Mouse (Mus musculus) adrenal gland (tissue): ENCODE data around the gene Ctsk.
"Not testable (repeated sequence)": the region's sequence is repeated elsewhere in the genome, so short reads cannot be mapped to it uniquely, and the experiment has no call there.

Experiments used
- intact Hi-C: fragments of 180-260 bp; cut with DNase I; formaldehyde crosslinking; loops from one replicate; pipeline ENCODE4 v1.15.1; 2025

The Ctsk gene

DNA sequence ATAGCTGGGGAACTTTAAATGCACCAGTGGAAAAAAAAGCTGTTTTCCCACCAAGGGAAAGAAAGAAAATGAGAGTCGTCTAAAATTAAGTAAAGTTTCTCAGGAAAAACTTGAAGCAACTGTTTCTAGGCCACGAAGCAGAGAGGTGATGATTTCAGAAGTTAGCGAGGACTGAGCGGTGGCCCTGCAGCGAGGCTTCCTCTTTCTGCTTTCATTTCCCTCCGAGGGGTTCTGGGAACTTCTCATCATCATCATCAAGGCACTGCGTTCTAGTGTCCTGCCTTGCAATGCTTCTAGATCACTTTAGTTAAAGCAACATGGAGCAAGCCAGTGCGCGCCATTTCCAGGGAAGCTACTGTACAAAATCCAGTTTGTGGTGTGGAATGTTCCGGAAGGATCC, 22.1 kb downstream of the Ctsk start:
- intact Hi-C loops: no loop called here

DNA sequence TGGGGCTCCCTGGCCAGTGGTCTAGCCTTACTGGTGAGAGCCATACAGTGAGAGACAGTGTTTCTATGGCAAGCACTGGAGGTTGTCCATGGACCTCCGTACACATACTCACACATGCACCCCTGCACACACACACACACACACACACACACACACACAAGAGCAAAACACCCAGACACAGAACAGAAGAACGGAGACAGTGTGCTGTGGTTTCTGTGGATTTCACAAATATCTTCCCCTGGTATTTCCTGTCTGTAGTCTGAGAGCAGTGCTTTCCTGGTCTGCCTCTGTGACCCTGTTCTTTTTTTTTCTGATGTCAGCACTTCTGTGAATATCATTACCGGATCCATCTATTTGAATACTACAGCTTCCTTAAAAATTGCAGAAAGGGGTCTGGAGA, 24.6 kb downstream of the Ctsk start:
- intact Hi-C loops: no loop called here

DNA sequence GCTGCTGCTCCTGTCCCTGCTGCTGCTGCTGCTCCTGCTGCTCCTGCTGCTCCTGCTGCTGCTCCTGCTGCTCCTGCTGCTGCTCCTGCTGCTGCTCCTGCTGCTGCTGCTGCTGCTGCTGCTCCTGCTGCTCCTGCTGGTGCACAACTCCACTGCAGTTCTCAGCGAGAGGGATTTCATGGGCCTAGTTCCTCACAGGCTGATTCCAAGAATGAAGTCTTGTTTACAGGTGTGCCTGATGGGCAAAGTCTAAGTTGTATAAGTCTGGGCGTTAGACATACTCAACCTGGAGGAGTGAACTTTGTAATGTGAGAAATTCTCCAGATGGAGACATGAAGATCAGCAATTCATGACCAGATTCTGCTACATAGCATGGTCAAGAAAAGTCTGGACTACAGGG, 25.6 kb downstream of the Ctsk start:
- intact Hi-C loops: no loop called here

DNA sequence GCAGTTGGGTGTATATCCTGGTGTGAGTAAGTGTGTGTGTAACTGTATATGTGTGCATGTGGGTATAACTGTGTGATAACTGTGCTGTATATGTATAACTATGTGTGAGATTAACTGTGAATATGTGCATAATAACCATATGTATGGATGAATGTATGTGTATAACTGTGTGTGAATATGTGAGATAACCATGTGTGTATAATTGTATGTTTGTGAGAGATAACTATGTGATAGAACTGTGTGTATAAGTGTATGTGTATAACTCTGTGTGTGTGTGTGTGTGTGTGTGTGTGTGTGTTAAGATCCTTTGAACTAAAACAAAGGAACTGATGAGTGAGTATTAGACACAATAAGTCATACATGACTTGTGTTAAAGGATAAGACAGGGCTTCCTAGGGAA, 27.1 kb downstream of the Ctsk start:
- intact Hi-C loops: no loop called here

DNA sequence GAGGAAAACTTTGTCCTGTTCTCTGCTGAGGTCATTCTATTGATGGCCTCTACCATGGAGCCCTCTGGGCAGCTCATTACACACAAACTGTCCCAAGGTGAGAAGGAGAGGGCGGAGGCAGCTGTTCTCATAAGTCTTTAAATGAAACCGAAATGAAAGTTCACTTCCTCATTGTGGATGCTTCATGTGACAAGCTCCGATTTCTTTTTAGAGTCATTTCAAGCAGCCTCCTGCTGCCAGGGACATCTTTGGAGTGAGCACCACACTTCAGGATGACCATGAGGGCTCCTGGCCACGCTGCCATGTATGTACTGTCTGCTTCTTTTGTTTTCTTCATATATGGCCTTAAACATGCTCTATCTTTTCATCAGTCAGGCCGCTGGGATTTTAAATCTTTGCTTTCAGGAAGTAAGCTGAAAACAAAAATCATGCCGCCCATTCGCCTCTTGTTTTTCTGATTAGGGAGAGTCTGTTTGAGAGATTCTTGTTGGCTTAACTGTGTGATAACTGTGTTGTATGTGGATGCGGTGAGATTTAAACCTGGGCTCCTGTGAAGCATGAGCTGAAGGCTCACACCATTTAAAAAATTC, 27.7 kb downstream of the Ctsk start, which contains the start of gene Ctss:
Gene Ctss, plus strand, starts transcription at position 165 of the 590 bp plus-strand sequence.
- intact Hi-C loops: no loop called here

DNA sequence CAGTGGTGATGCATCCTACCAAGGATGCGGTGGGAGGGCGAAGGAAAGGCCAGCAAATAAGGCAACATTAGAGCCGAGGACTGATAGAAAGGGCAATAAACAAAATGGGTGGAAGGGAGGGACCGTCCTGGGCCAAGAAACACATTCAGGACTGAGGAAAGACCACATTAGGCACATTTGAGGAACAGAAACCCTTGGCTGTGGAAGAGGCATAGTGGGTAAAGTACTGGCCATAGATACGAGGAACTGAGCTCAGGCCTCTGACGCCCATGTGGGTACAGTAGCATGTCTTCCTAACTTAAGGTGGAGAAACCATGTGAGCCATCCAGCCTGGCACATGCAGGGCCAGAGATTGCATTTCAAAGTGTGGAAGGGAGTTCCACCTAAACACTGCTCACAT, 30.8 kb downstream of the Ctsk start:
- intact Hi-C loops: no loop called here

DNA sequence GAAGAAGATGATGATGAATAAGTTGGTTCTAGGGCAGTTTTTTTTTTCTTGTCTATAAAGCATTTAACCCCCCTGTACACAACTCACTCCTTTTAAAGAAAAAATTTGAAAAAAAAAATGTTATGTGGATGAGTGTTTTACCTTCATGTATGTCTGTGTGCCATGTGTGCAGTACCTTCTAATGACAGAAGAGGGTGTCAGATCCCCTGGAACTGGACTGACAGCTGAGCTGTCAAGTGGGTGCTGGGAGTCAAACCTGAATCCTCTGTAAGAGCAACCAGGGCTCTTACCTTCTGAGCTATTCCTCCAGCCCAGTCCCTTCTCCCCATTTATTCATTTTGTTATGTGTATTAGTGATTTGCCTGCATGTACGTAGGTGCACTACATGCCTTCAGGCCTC, 32.0 kb downstream of the Ctsk start:
- intact Hi-C loops: no loop called here

DNA sequence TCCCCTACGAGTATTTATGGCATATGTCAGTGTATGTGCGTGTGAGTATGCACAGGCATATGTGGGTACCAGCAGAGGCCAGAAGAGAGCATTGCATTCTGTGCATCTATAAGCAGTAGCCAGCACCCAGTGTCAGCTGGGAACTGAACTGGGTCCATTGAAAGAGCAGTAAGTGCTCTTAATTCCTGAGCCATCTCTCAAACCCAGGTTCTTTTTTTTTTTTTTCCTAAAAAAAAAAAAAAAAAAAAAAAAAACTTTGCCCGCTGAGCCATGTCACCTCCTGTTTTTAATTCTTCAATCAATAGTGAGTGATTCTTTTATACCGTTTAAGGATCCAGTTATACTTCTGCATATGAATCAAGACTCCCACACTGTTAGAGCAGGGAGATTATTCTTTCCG, 34.3 kb downstream of the Ctsk start:
- intact Hi-C loops: no loop called here

DNA sequence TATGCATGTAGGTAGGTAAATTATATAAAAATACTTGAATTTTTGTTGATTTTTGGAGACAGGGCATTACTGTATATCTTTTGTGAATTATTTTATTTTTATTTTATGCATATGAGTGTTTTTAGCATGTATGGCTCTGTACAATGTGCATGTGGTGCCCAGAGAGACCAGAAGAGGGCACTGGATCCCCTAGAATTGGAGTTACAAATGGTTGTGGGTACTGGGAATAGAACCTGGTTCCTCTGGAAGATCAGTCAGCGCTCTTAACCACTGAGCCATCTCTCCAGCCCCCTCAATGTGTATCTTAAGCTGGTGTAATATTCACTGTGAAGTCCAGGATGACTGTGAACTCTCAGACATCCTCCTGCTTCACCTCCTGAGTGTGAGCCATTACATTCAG, 35.9 kb downstream of the Ctsk start:
- intact Hi-C loops: no loop called here

DNA sequence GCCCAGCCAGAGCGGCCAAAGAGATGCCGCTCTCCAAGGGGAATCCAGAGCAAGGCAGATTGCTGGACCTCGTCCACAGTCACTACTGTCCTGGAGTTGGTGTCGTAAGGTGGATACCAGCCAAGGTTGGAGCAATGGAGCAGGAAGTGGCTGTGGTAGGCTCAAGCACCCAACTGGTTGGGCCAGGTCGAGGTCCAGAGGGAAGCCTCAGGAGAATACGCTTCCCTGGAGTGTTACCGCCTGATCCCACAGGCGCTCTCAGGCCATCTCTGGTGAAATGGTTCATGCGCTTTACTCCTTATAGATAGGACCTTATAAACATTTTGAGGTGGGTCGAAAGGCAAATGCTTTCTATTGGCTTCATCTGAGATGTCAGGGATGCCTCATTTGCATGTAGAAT, 39.9 kb downstream of the Ctsk start:
- intact Hi-C loops: no loop called here

DNA sequence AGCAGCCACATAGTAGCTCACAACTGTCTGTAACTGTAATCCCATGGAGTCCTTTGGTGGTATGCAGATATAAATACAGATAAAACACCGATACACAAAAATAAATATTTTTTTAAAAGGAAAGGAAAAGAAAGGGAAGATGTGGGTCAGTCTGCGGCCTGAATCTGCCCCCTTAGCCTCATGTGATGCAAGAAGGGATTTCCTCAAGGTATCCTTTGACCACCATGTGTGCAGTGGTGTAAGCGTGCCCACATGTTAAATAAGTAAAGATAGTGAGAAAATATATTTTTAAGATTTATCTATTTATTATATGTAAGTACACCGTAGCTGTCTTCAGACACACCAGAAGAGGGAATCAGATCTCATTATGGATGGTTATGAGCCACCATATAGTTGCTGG, 40.8 kb downstream of the Ctsk start:
- intact Hi-C loops: no loop called here

DNA sequence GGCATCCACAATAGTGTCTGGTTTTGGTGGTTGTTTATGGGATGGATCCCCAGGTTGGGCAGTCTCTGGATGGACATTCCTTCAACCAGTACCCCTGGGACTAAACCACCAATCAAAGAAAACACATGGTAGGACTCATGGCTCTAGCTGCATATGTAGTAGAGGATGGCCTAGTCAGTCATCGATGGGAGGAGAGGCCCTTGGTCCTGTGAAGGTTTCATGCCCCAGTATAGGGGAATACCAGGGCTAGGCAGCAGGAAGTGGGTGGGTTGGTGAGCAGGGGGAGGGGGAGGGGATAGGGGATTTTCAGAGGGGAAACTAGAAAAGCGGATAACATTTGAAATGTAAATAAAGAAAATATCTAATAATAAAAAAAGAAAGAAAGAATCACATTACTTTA, 42.1 kb downstream of the Ctsk start:
- intact Hi-C loops: not testable (repeated sequence)

DNA sequence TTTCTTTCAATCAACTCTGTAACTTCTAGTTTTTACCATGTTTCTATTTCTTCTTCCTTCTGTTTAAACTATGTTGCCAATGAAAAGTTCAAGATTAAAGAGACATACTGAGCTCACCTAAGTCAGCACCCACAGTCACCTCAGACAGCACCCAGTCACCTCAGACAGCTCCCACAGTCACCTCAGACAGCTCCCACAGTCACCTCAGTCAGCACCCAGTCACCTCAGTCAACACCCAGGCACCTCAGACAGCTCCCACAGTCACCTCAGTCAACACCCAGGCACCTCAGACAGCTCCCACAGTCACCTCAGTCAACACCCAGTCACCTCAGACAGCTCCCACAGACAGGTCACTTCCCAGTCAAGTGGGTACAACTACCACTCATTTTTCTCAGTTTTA, 43.1 kb downstream of the Ctsk start:
- intact Hi-C loops: no loop called here

DNA sequence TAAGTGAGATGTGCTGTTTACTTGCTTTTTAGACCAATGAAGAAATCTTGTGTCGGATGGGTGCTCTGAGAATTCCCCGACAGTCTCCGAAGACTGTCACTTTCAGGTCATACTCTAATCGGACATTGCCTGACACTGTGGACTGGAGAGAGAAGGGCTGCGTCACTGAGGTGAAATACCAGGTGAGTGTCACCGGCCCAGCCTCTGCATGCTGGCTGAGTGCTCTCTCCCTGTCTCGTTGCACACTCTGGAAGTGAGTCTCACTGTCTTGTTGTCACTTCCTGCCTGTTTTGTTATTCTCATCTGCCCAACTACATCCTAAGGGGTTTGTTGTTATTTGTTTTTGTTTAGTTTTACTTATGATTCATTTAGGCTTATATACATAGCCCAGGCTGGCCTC, 43.9 kb downstream of the Ctsk start:
- intact Hi-C loops: no loop called here

DNA sequence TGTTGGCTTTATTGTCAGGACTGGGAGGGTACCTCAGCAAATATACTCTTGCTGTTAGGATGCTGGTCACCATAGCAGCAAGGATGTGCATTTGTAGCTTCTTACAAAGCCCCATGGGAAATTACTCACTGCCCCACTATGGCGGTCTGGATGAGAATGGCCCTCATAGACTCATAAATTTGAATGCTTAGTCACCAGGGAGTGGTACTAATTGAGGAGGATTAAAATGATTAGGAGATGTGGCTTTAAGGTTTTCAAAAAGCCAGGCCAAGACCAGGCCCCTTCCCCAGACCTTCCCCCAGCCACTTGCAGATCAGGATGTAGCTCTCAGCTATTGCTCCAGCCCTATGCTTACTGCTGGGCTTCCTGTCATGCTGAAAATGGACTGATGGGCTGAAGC, 51.1 kb downstream of the Ctsk start:
- intact Hi-C loops: no loop called here

DNA sequence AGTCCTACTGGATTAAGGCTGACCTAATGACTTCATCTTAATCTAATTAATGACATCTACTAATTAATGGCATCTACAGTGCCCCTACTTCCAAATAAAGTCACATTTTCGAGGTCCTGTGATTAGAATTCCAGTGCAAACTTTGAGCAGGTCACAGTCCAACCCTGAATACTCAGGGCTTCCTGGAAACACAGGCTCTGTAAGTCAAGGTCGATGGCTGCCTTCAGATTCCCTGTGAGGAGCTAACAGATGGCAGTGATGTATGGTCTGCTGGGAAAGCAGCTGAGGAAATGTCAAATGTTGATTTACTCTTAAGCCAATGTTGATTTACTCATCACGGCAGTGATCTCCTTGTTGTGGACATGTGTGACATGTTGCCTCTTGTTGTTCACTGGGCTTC, 54.9 kb downstream of the Ctsk start:
- intact Hi-C loops: no loop called here
